8 mouse cellular contexts compared by ENCODE assay signal in genomic region chr2:84677270-84677967, GRCm38 (mm10). TPM values are rescaled to one million over a fixed set of nuclear protein-coding genes. Genes with fewer than 3 reads are reported as not detected.
A peak's percentile ranks its signal among the peaks of the same experiment; 100 is the strongest.
DNase-seq lines count a peak whose midpoint lies in the region; ATAC-seq and TF ChIP-seq lines count a peak whose summit lies in the region.

No protein-coding gene starts in this region.

- peak; percentile 64 for DNase-seq in heart, adult 11 months
- DNase-seq in heart, adult 9 months (ENCODE audit: low spot score in 2 of 2) = no peak
- peak; percentile 24 for DNase-seq in CH12.LX (ENCODE audit: extremely low read depth)
- peak; percentile 70 for DNase-seq in limb, embryonic 11.5 days (ENCODE audit: low spot score)
- DNase-seq in testis, postnatal 10 days (ENCODE audit: low spot score) = no peak
- no peak for DNase-seq in layer of hippocampus, adult 18-20 months (ENCODE audit: low spot score in 2 of 2)

- TF ChIP-seq EP300 in CH12.LX (IDR thresholded peaks at IDR 0.05; ENCODE audit: low read length) = no peak

- peak overlapping the region; percentile 80 to 96 (median 82) for H3K4me3 ChIP-seq in CH12.LX (replicated peaks in 1 of 3; ENCODE audit: low read depth in 2 of 3, low read length in 2 of 3, poor library complexity in 1 of 3)
- peak overlapping the region; percentile 73 for H3K4me3 ChIP-seq in embryonic facial prominence, embryonic 15.5 days (replicated peaks)
- H3K4me3 ChIP-seq in limb, embryonic 11.5 days (ENCODE audit: low read depth, low read length) = peak overlapping the region; percentile 98
- peak overlapping the region; percentile 99 for H3K4me3 ChIP-seq in neural tube, embryonic 13.5 days

- peaks cover 0 to 28% of the 10 kb centered on the region in 2 experiments; a peak in 2 of 4 replicates for H3K4me1 ChIP-seq in CH12.LX (ENCODE audit: control insufficient read depth in 1 of 2, insufficient read depth in 2 of 2)
- peaks cover 15% of the 10 kb centered on the region for H3K4me1 ChIP-seq in embryonic facial prominence, embryonic 15.5 days
- H3K4me1 ChIP-seq in limb, embryonic 11.5 days (ENCODE audit: control insufficient read depth, insufficient read depth, low read length) = 0 out of 2 replicates have a peak, but pooled peaks cover 3% of the 10 kb centered on the region
- peaks cover 27% of the 10 kb centered on the region for H3K4me1 ChIP-seq in neural tube, embryonic 13.5 days (replicated peaks)

- peak overlapping the region; percentile 64; the same call in 1 of the 2 replicates for H3K27ac ChIP-seq in CH12.LX (ENCODE audit: insufficient read depth, low read depth)
- H3K27ac ChIP-seq in embryonic facial prominence, embryonic 15.5 days (replicated peaks) = peak overlapping the region; percentile 45; the same call in 1 of the 2 replicates
- no peak overlapping the region for H3K27ac ChIP-seq in limb, embryonic 11.5 days (replicated peaks; ENCODE audit: low read depth, low read length)
- H3K27ac ChIP-seq in neural tube, embryonic 13.5 days (replicated peaks) = peak overlapping the region; percentile 82

- H3K36me3 ChIP-seq in CH12.LX (replicated peaks in 1 of 2; ENCODE audit: control insufficient read depth in 1 of 2, insufficient read depth in 1 of 2, low read length in 1 of 2) = peaks cover 28 to 49% of the 10 kb centered on the region in 2 experiments
- peaks cover 37% of the 10 kb centered on the region for H3K36me3 ChIP-seq in embryonic facial prominence, embryonic 15.5 days
- peaks cover 7% of the 10 kb centered on the region; the same call in 1 of the 2 replicates for H3K36me3 ChIP-seq in limb, embryonic 11.5 days (ENCODE audit: control insufficient read depth, insufficient read depth, low read length)
- peaks cover 45% of the 10 kb centered on the region for H3K36me3 ChIP-seq in neural tube, embryonic 13.5 days

- in situ Hi-C loops in CH12.LX (cut with MboI; ENCODE audit: low pct_ligation_motif_present, low pct_unique_long_range_greater_than_20kb, low sequenced_read_pairs) = no loop called here

- peak in 1 of 2 experiments; percentile 57; a peak in 2 of 4 replicates for TF ChIP-seq CTCF in CH12.LX (conservative IDR thresholded peaks at IDR 0.05 in 1 of 2, IDR thresholded peaks at IDR 0.05 in 1 of 2; ENCODE audit: low read depth in 2 of 2, low read length in 2 of 2)

- ATAC-seq in embryonic facial prominence, embryonic 15.5 days (ENCODE audit: insufficient number of reproducible peaks, low FRiP score, low TSS enrichment, low read depth) = peak; percentile 34; the same call in 1 of the 2 replicates
- peak; percentile 70 for ATAC-seq in limb, embryonic 11.5 days (ENCODE audit: insufficient number of reproducible peaks, low FRiP score, low TSS enrichment, low read depth)
- peak; percentile 74 for ATAC-seq in neural tube, embryonic 13.5 days (ENCODE audit: low read depth)

- TF ChIP-seq POLR2A in CH12.LX (IDR thresholded peaks at IDR 0.05; ENCODE audit: low read depth, low read length) = no peak

- H3K9me3 ChIP-seq in CH12.LX (replicated peaks; ENCODE audit: low read length) = no peaks in the 10 kb centered on the region
- no peaks in the 10 kb centered on the region for H3K9me3 ChIP-seq in embryonic facial prominence, embryonic 15.5 days (replicated peaks)
- no peaks in the 10 kb centered on the region for H3K9me3 ChIP-seq in limb, embryonic 11.5 days (ENCODE audit: control insufficient read depth, low read length)
- no peaks in the 10 kb centered on the region for H3K9me3 ChIP-seq in neural tube, embryonic 13.5 days

- TF ChIP-seq RAD21 in CH12.LX (IDR thresholded peaks at IDR 0.05; ENCODE audit: low read depth, low read length) = no peak

- H3K79me2 ChIP-seq in CH12.LX (replicated peaks; ENCODE audit: control insufficient read depth, extremely low read depth, insufficient read depth, poor library complexity, severe bottlenecking) = peaks cover 27% of the 10 kb centered on the region

- H3K9ac ChIP-seq in CH12.LX (ENCODE audit: insufficient read depth, low read depth) = peak overlapping the region; percentile 70
- peak overlapping the region; percentile 29 for H3K9ac ChIP-seq in embryonic facial prominence, embryonic 15.5 days
- peak overlapping the region; percentile 47; the same call in 1 of the 2 replicates for H3K9ac ChIP-seq in limb, embryonic 11.5 days (ENCODE audit: low read length)
- peak overlapping the region; percentile 79 for H3K9ac ChIP-seq in neural tube, embryonic 13.5 days

- WGBS in embryonic facial prominence, embryonic 15.5 days = 8% methylated on average over 22 of the region's 22 CpGs
- WGBS in limb, embryonic 11.5 days = 12% methylated on average over 22 of the region's 22 CpGs
- 9% methylated on average over 22 of the region's 22 CpGs for WGBS in neural tube, embryonic 13.5 days

- dilution Hi-C loops in CH12.LX (cut with MboI; ENCODE audit: extremely low pct_ligation_motif_present, extremely low pct_unique_long_range_greater_than_20kb, low sequenced_read_pairs) = no loop called here

- H3K27me3 ChIP-seq in CH12.LX (replicated peaks) = no peaks in the 10 kb centered on the region
- no peaks in the 10 kb centered on the region for H3K27me3 ChIP-seq in embryonic facial prominence, embryonic 15.5 days
- no peaks in the 10 kb centered on the region for H3K27me3 ChIP-seq in limb, embryonic 11.5 days (ENCODE audit: control insufficient read depth, insufficient read depth, low read length)
- no peaks in the 10 kb centered on the region for H3K27me3 ChIP-seq in neural tube, embryonic 13.5 days

- peak overlapping the region; percentile 96 for H3K4me2 ChIP-seq in CH12.LX (ENCODE audit: insufficient read depth, low read depth, poor library complexity, severe bottlenecking)
- peak overlapping the region; percentile 74 for H3K4me2 ChIP-seq in embryonic facial prominence, embryonic 15.5 days (replicated peaks)
- peak overlapping the region; percentile 74 for H3K4me2 ChIP-seq in limb, embryonic 11.5 days (ENCODE audit: low read depth, severe bottlenecking)
- H3K4me2 ChIP-seq in neural tube, embryonic 13.5 days = peak overlapping the region; percentile 68

TF ChIP-seq in CH12.LX, 34 proteins besides CTCF, POLR2A, EP300 and RAD21:
- TF ChIP-seq MAFK (IDR thresholded peaks at IDR 0.05; ENCODE audit: insufficient replicate concordance, low read length) = peak; percentile 86
- TF ChIP-seq MXI1 (IDR thresholded peaks at IDR 0.05; ENCODE audit: low read depth, low read length) = peak; percentile 33
- TF ChIP-seq RCOR1 (conservative IDR thresholded peaks at IDR 0.05; ENCODE audit: low read depth, low read length) = no peak
- no peak for TF ChIP-seq NRF1 (IDR thresholded peaks at IDR 0.05; ENCODE audit: low read depth, low read length)
- TF ChIP-seq CHD1 (IDR thresholded peaks at IDR 0.05; ENCODE audit: low read depth, low read length) = 0 out of 2 replicates have a peak, but pooled peaks have one; percentile 21
- peak; percentile 59; the same call in 1 of the 2 replicates for TF ChIP-seq MAX (IDR thresholded peaks at IDR 0.05; ENCODE audit: low read length)

RNA-seq across cellular contexts. Expression of gene Gm28635, which starts 0.4 kb away (rescaled TPM):
- total RNA-seq in CH12.LX (2012; rRNA removed) (not detected in 2 replicates), CH12.LX (2014; rRNA removed) (not detected in 2 replicates)
- polyA plus RNA-seq in CH12.LX (2012; ENCODE audit: insufficient read length, low read depth) = not detected in 2 replicates
- not detected in 2 replicates for polyA plus RNA-seq in embryonic facial prominence, embryonic 15.5 days (2015; fragmentation: Nextera tagmentation; extraction: Ambion mirVana)
- polyA plus RNA-seq in limb, embryonic 11.5 days (2014; fragmentation: Nextera tagmentation; extraction: Ambion mirVana) = not detected in 2 replicates
- not detected in 2 replicates for polyA plus RNA-seq in neural tube, embryonic 13.5 days (2015; fragmentation: Nextera tagmentation; extraction: Ambion mirVana)
- 1 to 10 TPM; 2.4 to 7.2 TPM for total RNA-seq in layer of hippocampus, adult 18-20 months (2021)

RNA-seq across cellular contexts. Expression of gene Med19, which starts 0.8 kb away (rescaled TPM):
- 10.7 and 12.7 TPM in 2 replicates for total RNA-seq in CH12.LX (2012; rRNA removed)
- 25.6 and 25.9 TPM in 2 replicates for total RNA-seq in CH12.LX (2014; rRNA removed)
- polyA plus RNA-seq in CH12.LX (2012; ENCODE audit: insufficient read length, low read depth) = 23.1 and 24.7 TPM in 2 replicates
- 31.3 and 34.0 TPM in 2 replicates for polyA plus RNA-seq in embryonic facial prominence, embryonic 15.5 days (2015; fragmentation: Nextera tagmentation; extraction: Ambion mirVana)
- polyA plus RNA-seq in limb, embryonic 11.5 days (2014; fragmentation: Nextera tagmentation; extraction: Ambion mirVana) = 54.1 and 55.4 TPM in 2 replicates
- polyA plus RNA-seq in neural tube, embryonic 13.5 days (2015; fragmentation: Nextera tagmentation; extraction: Ambion mirVana) = 50.6 and 54.4 TPM in 2 replicates
- 10 to 100 TPM; 33.9 to 34.4 TPM for total RNA-seq in layer of hippocampus, adult 18-20 months (2021)

RNA-seq across cellular contexts. Expression of gene Tmx2, which starts 1.5 kb away (rescaled TPM):
- total RNA-seq in CH12.LX (2012; rRNA removed) (58.7 and 76.5 TPM in 2 replicates), CH12.LX (2014; rRNA removed) (66.4 and 68.1 TPM in 2 replicates)
- polyA plus RNA-seq in CH12.LX (2012; ENCODE audit: insufficient read length, low read depth) = 70.4 and 75.5 TPM in 2 replicates
- polyA plus RNA-seq in embryonic facial prominence, embryonic 15.5 days (2015; fragmentation: Nextera tagmentation; extraction: Ambion mirVana) = 92.6 and 96.0 TPM in 2 replicates
- 129 TPM in 2 replicates for polyA plus RNA-seq in limb, embryonic 11.5 days (2014; fragmentation: Nextera tagmentation; extraction: Ambion mirVana)
- 245 and 252 TPM in 2 replicates for polyA plus RNA-seq in neural tube, embryonic 13.5 days (2015; fragmentation: Nextera tagmentation; extraction: Ambion mirVana)
- 100 to 1,000 TPM; 232 to 252 TPM for total RNA-seq in layer of hippocampus, adult 18-20 months (2021)

RNA-seq across cellular contexts. Expression of gene Selenoh, which starts 6.8 kb away (rescaled TPM):
- 453 and 473 TPM in 2 replicates for total RNA-seq in CH12.LX (2012; rRNA removed)
- total RNA-seq in CH12.LX (2014; rRNA removed) = 408 and 428 TPM in 2 replicates
- polyA plus RNA-seq in CH12.LX (2012; ENCODE audit: insufficient read length, low read depth) = 275 and 277 TPM in 2 replicates
- 230 and 231 TPM in 2 replicates for polyA plus RNA-seq in embryonic facial prominence, embryonic 15.5 days (2015; fragmentation: Nextera tagmentation; extraction: Ambion mirVana)
- polyA plus RNA-seq in limb, embryonic 11.5 days (2014; fragmentation: Nextera tagmentation; extraction: Ambion mirVana) = 485 and 509 TPM in 2 replicates
- 166 and 196 TPM in 2 replicates for polyA plus RNA-seq in neural tube, embryonic 13.5 days (2015; fragmentation: Nextera tagmentation; extraction: Ambion mirVana)
- 10 to 100 TPM; 22.6 to 25.0 TPM for total RNA-seq in layer of hippocampus, adult 18-20 months (2021)

RNA-seq across cellular contexts. Expression of gene Btbd18, which starts 18.5 kb away (rescaled TPM):
- 0.04 and 0.08 TPM in 2 replicates for total RNA-seq in CH12.LX (2012; rRNA removed)
- not detected in 2 replicates for total RNA-seq in CH12.LX (2014; rRNA removed)
- polyA plus RNA-seq in CH12.LX (2012; ENCODE audit: insufficient read length, low read depth) = 0.18 and 0.24 TPM in 2 replicates
- polyA plus RNA-seq in embryonic facial prominence, embryonic 15.5 days (2015; fragmentation: Nextera tagmentation; extraction: Ambion mirVana) = 0.16 and 0.27 TPM in 2 replicates
- 0.09 and 0.37 TPM in 2 replicates for polyA plus RNA-seq in limb, embryonic 11.5 days (2014; fragmentation: Nextera tagmentation; extraction: Ambion mirVana)
- 0.12 and 0.22 TPM in 2 replicates for polyA plus RNA-seq in neural tube, embryonic 13.5 days (2015; fragmentation: Nextera tagmentation; extraction: Ambion mirVana)
- not detected for total RNA-seq in layer of hippocampus, adult 18-20 months (2021)

Comparison
In these comparisons a context has a peak if more than half of its experiments do, and no peak if none do; other contexts are left out.
1. DNase-seq: peak in heart, adult 11 months (single experiment), CH12.LX (single experiment) and limb, embryonic 11.5 days (single experiment); none in heart, adult 9 months (0 of 2), testis, postnatal 10 days (single experiment) and layer of hippocampus, adult 18-20 months (0 of 2).
2. H3K9ac ChIP-seq: peak in every context shown above with its lines; median percentile 79 in neural tube, embryonic 13.5 days; 70 in CH12.LX; 47 in limb, embryonic 11.5 days; 29 in embryonic facial prominence, embryonic 15.5 days.
3. Peak in every context shown above with its lines, with median percentiles within 50 percentile points of each other: H3K4me2 ChIP-seq, H3K4me3 ChIP-seq and ATAC-seq.